ENCODE assay signal across 7 mouse cellular contexts in the genomic region with DNA sequence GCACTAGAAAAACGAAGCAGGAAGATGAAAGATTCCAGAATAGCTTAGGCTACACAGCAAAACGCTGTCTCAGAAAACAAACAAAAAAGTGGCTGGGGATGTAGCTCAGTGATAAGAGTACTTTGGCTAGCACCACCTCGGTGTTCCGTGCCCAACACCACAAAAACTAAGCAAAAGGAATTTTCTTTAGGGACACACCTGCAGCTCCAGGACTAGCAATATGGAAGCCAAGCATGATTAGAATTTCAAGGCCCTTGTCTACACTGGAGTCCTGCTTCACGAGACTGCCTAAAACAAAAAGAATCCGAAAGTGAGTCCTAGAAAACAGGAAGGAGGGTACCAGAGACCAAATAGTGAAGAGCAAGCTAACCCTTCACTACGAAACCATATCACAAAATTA. TPM values are rescaled to one million over a fixed set of nuclear protein-coding genes. Genes with fewer than 3 reads are reported as not detected.
A peak's percentile ranks its signal among the peaks of the same experiment; 100 is the strongest.
DNase-seq lines count a peak whose midpoint lies in the region; ATAC-seq lines count a peak whose summit lies in the region.

No protein-coding gene starts in this region.

- no peak overlapping the region for H3K9ac ChIP-seq in embryonic facial prominence, embryonic 11.5 days (replicated peaks; ENCODE audit: low read length)
- peak overlapping the region; percentile 32 for H3K9ac ChIP-seq in intestine, embryonic 14.5 days (ENCODE audit: low read length)
- H3K9ac ChIP-seq in midbrain, embryonic 13.5 days (replicated peaks) = no peak overlapping the region

- no peaks in the 10 kb centered on the region; the same call in 1 of the 2 replicates for H3K36me3 ChIP-seq in embryonic facial prominence, embryonic 11.5 days (replicated peaks; ENCODE audit: control insufficient read depth, insufficient read depth, low read depth, low read length)
- H3K36me3 ChIP-seq in intestine, embryonic 14.5 days (ENCODE audit: control insufficient read depth, insufficient read depth, low read length) = peaks cover 18% of the 10 kb centered on the region
- H3K36me3 ChIP-seq in midbrain, embryonic 13.5 days = peaks cover 9% of the 10 kb centered on the region

- ATAC-seq in embryonic facial prominence, embryonic 11.5 days (replicated peaks; ENCODE audit: insufficient number of reproducible peaks, low FRiP score, low TSS enrichment, low read depth) = no peak
- ATAC-seq in intestine, embryonic 14.5 days (replicated peaks; ENCODE audit: low FRiP score, low TSS enrichment, low read depth) = no peak
- no peak for ATAC-seq in midbrain, embryonic 13.5 days

- no peak overlapping the region for H3K27ac ChIP-seq in embryonic facial prominence, embryonic 11.5 days (replicated peaks; ENCODE audit: low read depth, low read length)
- H3K27ac ChIP-seq in intestine, embryonic 14.5 days (ENCODE audit: low read depth) = peak overlapping the region; percentile 85
- peak overlapping the region; percentile 48; the same call in 1 of the 2 replicates for H3K27ac ChIP-seq in midbrain, embryonic 13.5 days

- no peaks in the 10 kb centered on the region for H3K4me1 ChIP-seq in embryonic facial prominence, embryonic 11.5 days (ENCODE audit: control insufficient read depth, insufficient read depth, low read length)
- peaks cover 7% of the 10 kb centered on the region for H3K4me1 ChIP-seq in intestine, embryonic 14.5 days (replicated peaks; ENCODE audit: control insufficient read depth, insufficient read depth, low read length)
- H3K4me1 ChIP-seq in midbrain, embryonic 13.5 days (replicated peaks) = peaks cover 7% of the 10 kb centered on the region; the same call in 1 of the 2 replicates

- H3K9me3 ChIP-seq in embryonic facial prominence, embryonic 11.5 days (replicated peaks; ENCODE audit: control insufficient read depth, low read length) = no peaks in the 10 kb centered on the region
- H3K9me3 ChIP-seq in intestine, embryonic 14.5 days (ENCODE audit: control insufficient read depth, low read length) = no peaks in the 10 kb centered on the region
- H3K9me3 ChIP-seq in midbrain, embryonic 13.5 days = no peaks in the 10 kb centered on the region

- no peaks in the 10 kb centered on the region for H3K27me3 ChIP-seq in embryonic facial prominence, embryonic 11.5 days (ENCODE audit: control insufficient read depth, insufficient read depth, low read length)
- no peaks in the 10 kb centered on the region for H3K27me3 ChIP-seq in intestine, embryonic 14.5 days (replicated peaks; ENCODE audit: control insufficient read depth, insufficient read depth, low read length)
- no peaks in the 10 kb centered on the region for H3K27me3 ChIP-seq in midbrain, embryonic 13.5 days

- H3K4me2 ChIP-seq in embryonic facial prominence, embryonic 11.5 days (ENCODE audit: low read depth, low read length) = no peak overlapping the region
- H3K4me2 ChIP-seq in intestine, embryonic 14.5 days (ENCODE audit: low read length) = peak overlapping the region; percentile 47
- H3K4me2 ChIP-seq in midbrain, embryonic 13.5 days (replicated peaks) = peak overlapping the region; percentile 78

- DNase-seq in ovary, postnatal 10 days (ENCODE audit: low spot score) = peak; percentile 27
- no peak for DNase-seq in ovary, postnatal 36 days (ENCODE audit: low spot score)
- DNase-seq in embryonic facial prominence, embryonic 11.5 days (ENCODE audit: low spot score) = no peak
- DNase-seq in intestine, embryonic 14.5 days (ENCODE audit: low spot score) = no peak
- DNase-seq in left cerebral cortex, adult 11 months (ENCODE audit: low spot score) = no peak
- DNase-seq in frontal cortex, postnatal 14 days (ENCODE audit: low spot score in 2 of 2) = no peak

- WGBS in embryonic facial prominence, embryonic 11.5 days = 42% methylated on average over 7 of the region's 7 CpGs
- 26% methylated on average over 7 of the region's 7 CpGs for WGBS in intestine, embryonic 14.5 days
- 39% methylated on average over 7 of the region's 7 CpGs for WGBS in midbrain, embryonic 13.5 days

- H3K4me3 ChIP-seq in embryonic facial prominence, embryonic 11.5 days (ENCODE audit: low read depth, low read length) = peak overlapping the region; percentile 64
- peak overlapping the region; percentile 79 for H3K4me3 ChIP-seq in intestine, embryonic 14.5 days (ENCODE audit: low read depth, low read length)
- peak overlapping the region; percentile 66 for H3K4me3 ChIP-seq in midbrain, embryonic 13.5 days (replicated peaks)

RNA-seq across cellular contexts. Expression of a gene that starts 1.0 kb away (rescaled TPM):
- polyA plus RNA-seq in embryonic facial prominence, embryonic 11.5 days (2014; fragmentation: Nextera tagmentation; extraction: Ambion mirVana) = 27.2 and 27.6 TPM in 2 replicates
- 25.2 and 29.0 TPM in 2 replicates for polyA plus RNA-seq in intestine, embryonic 14.5 days (2014; fragmentation: Nextera tagmentation; extraction: Ambion mirVana)
- polyA plus RNA-seq in midbrain, embryonic 13.5 days (2015; fragmentation: Nextera tagmentation; extraction: Ambion mirVana) = 12.4 and 12.6 TPM in 2 replicates

RNA-seq across cellular contexts. Expression of a gene that starts 14.1 kb away (rescaled TPM):
- polyA plus RNA-seq in embryonic facial prominence, embryonic 11.5 days (2014; fragmentation: Nextera tagmentation; extraction: Ambion mirVana) = 24.3 and 25.5 TPM in 2 replicates
- polyA plus RNA-seq in intestine, embryonic 14.5 days (2014; fragmentation: Nextera tagmentation; extraction: Ambion mirVana) = 33.9 and 38.4 TPM in 2 replicates
- polyA plus RNA-seq in midbrain, embryonic 13.5 days (2015; fragmentation: Nextera tagmentation; extraction: Ambion mirVana) = 8.2 and 8.5 TPM in 2 replicates

RNA-seq across cellular contexts. Expression of a gene that starts 24.8 kb away (rescaled TPM):
- 33.9 and 38.2 TPM in 2 replicates for polyA plus RNA-seq in embryonic facial prominence, embryonic 11.5 days (2014; fragmentation: Nextera tagmentation; extraction: Ambion mirVana)
- polyA plus RNA-seq in intestine, embryonic 14.5 days (2014; fragmentation: Nextera tagmentation; extraction: Ambion mirVana) = 52.3 and 54.0 TPM in 2 replicates
- 14.8 and 16.1 TPM in 2 replicates for polyA plus RNA-seq in midbrain, embryonic 13.5 days (2015; fragmentation: Nextera tagmentation; extraction: Ambion mirVana)

RNA-seq across cellular contexts. Expression of a gene that starts 25.1 kb away (rescaled TPM):
- polyA plus RNA-seq in embryonic facial prominence, embryonic 11.5 days (2014; fragmentation: Nextera tagmentation; extraction: Ambion mirVana) = 0.26 and 0.28 TPM in 2 replicates
- 0.34 and 0.48 TPM in 2 replicates for polyA plus RNA-seq in intestine, embryonic 14.5 days (2014; fragmentation: Nextera tagmentation; extraction: Ambion mirVana)
- 1.1 and 2.2 TPM in 2 replicates for polyA plus RNA-seq in midbrain, embryonic 13.5 days (2015; fragmentation: Nextera tagmentation; extraction: Ambion mirVana)

RNA-seq across cellular contexts. Expression of a gene that starts 26.5 kb away (rescaled TPM):
- polyA plus RNA-seq in embryonic facial prominence, embryonic 11.5 days (2014; fragmentation: Nextera tagmentation; extraction: Ambion mirVana) = 1.2 and 2.2 TPM in 2 replicates
- 1.5 and 1.6 TPM in 2 replicates for polyA plus RNA-seq in intestine, embryonic 14.5 days (2014; fragmentation: Nextera tagmentation; extraction: Ambion mirVana)
- polyA plus RNA-seq in midbrain, embryonic 13.5 days (2015; fragmentation: Nextera tagmentation; extraction: Ambion mirVana) = 1.2 and 1.6 TPM in 2 replicates
